Mouse (Mus musculus) adrenal gland, postnatal 36 days (tissue): Measurements from ENCODE around the gene Csgalnact2. TPM values are rescaled to one million over a fixed set of nuclear protein-coding genes. Genes with fewer than 3 reads are reported as not detected.

ENCODE experiments used
- DNase-seq, 2 experiments: peaks; one replicate each; pipeline ENCODE4 v3.0.0; 2021; ENCODE audit warnings: mixed read lengths in 1 of 2
- long read RNA-seq, 2 experiments: library from polyadenylated mRNA; stranded (forward); transcript quantifications; one replicate each; pipeline ENCODE4 v2.0.0; 2021; ENCODE audit warnings: borderline sequencing depth in 2 of 2
- total RNA-seq, 2 experiments: library from RNA; stranded (reverse); gene quantifications; 2 replicates each; pipeline ENCODE4 v1.2.3; 2021

The Csgalnact2 gene
- total RNA-seq: 10 to 100 TPM; 18.2 to 23.2 TPM
- long read RNA-seq, experiment 1, transcript Csgalnact2-201 (8 exons, 3,661 nt): major isoform, 11 of 17 reads
- long read RNA-seq, experiment 1, partial matches to known transcripts: 3 of 17 reads
- long read RNA-seq, experiment 1, other reads (novel, unspliced or antisense): 3 of 17 reads
- long read RNA-seq, experiment 2, partial matches to known transcripts: 0 of 5 reads
- long read RNA-seq, experiment 2, other reads (novel, unspliced or antisense): 1 of 5 reads

- peak; percentile 96 for DNase-seq
Observed at GRCm38 (mm10) chr6:118138731-118139709, at the start of gene Csgalnact2. TSS of gene Csgalnact2 (minus strand) at chr6:118139140.

DNA sequence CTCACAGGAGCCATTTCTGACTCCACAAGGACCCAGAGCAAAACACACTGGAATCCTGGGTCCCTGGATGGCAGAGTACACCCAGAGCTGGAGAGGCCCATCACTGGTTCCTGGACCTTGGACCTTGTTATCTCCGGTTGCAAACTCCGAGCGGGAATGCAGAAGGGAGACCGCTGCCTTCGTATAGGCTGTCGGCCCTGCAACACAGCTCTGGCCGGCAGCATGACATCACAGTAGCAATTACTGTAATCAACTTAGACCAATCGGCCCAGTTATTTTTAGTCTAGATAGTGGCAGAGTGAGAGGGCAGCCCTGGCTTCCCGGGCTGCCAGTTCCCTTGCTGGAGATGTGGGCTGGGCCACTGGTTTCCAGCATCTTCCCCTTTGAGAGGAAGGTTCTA is 49.7 kb upstream of the Csgalnact2 start:
- no peak for DNase-seq

DNA sequence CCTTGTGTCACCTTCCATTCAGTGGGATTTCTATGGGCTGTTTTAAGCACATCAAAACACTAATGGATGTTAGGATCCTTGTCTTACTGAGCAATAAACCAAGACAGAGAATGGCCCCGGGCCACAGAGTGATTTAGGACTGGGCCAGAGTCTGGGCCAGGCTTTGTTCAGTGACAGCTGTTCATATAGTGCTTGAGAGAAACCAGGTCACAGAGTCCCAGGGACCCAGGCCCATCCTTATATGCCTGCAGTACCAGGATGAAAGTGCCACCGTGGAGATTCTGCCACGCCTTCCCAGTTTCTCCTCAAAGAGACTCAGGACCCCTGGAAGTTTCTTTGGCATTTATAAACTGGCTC is 48.3 kb upstream of the Csgalnact2 start:
- no peak for DNase-seq

DNA sequence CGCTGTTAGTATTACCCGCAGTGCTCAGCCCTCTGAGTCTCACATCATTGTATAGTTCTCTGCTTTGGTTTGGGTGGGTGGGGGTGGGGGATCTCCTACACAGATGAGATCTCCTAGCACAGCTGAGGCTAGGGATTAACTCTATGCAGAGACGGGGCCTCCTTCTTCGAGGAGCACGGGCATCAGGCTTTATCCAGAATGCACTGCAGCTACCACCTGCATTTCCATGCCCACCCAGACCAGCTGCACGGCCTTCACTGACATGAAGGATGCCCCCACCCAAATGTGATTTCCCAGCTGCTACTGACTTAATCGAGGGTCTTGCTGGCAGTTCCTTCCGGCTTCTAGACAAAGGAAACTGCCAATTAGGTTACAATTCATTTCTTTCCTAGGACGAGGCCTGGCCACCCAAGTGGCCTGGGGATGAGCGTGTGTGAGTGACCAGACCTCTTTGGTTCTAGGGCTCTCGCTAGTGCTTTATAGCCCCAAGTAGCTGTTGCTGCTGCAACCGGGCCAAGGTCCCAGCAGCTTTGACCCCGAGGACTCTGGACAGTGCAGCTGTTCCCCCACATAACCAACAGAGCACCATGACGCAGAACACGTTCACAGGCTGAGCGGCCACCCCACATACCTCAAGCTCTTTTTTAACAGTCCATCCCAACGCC is 47.8 kb upstream of the Csgalnact2 start:
- no peak for DNase-seq

GRCm38 (mm10) chr6:118184126-118184525 is 45.2 kb upstream of the Csgalnact2 start:
- peak in 1 of 2 experiments; percentile 25 for DNase-seq

DNA sequence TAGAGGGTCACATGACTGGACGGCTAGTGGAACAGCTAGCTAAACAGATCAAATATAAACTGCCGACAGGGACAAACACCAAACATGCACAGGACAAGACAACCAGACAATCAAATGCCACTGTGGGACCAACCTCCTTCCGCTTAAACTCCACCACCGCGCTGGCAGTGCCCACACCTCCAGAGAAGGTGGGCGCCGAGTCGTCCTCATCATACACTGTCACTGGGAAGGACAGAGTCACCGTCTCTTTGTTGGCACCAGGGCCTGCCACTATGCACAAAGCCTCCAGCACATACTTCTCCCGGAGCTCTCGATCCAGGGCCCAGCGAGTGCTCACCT is 41.1 kb upstream of the Csgalnact2 start:
- DNase-seq: no peak

DNA sequence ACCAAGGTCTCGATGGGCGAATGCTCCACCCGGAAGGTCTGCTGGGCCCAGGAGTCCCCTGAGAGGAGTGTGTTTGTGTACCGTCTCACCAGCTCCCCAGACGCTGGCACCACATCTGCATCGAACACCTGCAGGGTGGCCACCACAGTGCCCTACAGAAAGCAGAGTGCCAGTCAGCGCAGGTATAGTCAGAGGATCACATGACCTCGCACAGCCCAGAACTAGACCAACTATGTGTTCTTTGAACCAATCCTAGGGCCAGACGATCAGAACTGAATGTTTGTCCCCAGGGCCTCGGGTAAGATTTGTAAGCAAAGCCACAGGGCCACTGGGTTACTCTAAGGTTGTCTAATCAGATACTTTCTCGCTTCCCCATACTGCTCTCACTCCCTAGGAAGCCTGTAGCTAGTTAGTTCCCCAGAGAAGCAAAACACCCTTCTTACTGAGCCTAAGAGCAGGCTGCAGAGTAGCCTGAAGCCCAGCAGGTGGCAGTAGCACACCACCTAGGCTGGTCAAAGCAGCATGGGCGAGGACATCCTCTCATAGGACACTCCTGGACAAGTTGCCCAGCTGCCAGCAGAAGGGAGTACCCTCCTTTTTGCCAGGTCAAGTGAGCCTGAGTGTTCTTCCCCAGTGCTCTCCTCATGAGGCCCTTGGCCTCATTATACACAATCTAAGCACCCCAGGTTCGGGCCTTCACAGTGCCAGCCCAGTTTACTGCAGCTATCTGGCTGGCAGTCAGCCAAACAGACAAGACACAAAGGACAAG is 40.6 kb upstream of the Csgalnact2 start:
- DNase-seq: peak; percentile 74 to 79

- no peak for DNase-seq
Observed at GRCm38 (mm10) chr6:118173975-118174328, 35.0 kb upstream of the Csgalnact2 start.

GRCm38 (mm10) chr6:118173251-118173974 is 34.5 kb upstream of the Csgalnact2 start:
- DNase-seq: no peak

- DNase-seq: no peak
Observed at GRCm38 (mm10) chr6:118171386-118171785, 32.4 kb upstream of the Csgalnact2 start.

- DNase-seq: no peak
Observed at GRCm38 (mm10) chr6:118168106-118168505, 29.2 kb upstream of the Csgalnact2 start.

- DNase-seq: no peak
Observed at GRCm38 (mm10) chr6:118167013-118167412, 28.1 kb upstream of the Csgalnact2 start.

DNA sequence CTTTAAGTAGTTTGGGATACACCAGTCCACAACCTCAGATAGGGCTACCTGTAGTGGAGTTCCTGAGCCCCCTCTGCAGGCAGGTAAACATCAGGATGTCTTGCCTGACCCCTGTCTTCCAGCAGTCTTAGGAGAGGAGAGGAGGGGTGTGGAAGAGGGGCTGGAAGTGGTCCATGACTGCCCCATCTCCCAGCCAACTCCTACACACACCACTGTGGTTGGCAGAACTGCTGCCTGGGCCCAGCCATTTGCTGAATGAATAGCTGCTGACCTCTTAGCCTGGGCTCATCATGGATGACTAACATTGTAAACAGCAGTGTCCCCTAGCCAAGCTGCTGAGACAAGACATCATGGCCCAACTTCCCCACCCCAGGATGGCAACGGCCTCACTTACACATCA is 26.6 kb upstream of the Csgalnact2 start:
- DNase-seq: no peak

DNA sequence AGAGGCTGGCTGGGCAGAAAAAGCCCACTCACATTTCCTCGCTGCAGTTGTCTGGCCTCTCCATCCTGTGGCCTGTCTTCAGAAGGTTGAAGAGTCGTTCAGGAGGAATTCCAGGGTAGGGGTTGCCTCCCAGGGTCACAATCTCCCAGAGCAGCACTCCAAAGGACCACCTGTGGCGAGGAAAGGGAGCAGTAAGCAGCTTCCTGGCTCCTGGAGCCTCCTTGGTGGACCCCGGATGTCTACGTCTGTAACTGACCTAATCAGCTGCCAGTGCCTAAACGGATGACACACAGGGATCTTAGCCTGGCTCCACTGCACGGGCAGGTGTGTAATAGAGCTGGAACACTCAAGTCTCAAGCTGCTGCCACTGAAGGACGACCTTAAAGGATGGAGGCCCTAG is 25.8 kb upstream of the Csgalnact2 start:
- DNase-seq: no peak

DNA sequence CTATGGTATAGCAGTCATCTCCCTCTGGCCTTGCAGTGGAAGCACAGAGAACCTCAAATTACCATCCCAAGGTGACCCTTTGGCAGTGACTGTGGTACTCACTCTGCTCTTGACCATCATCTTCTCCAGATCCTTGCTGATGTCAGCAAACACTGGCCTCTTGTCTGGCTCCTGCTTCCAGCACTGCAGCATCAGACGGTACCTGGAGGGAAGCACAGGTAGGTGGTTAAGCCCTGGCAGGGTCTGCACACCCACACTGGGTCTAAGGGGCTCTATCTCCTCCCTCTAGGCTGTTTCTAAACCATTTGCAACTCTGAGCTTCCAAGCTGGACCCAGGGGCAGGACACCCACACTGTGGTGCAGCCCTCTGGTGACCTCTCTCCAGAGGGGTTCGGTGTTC is 24.1 kb upstream of the Csgalnact2 start:
- no peak for DNase-seq

DNA sequence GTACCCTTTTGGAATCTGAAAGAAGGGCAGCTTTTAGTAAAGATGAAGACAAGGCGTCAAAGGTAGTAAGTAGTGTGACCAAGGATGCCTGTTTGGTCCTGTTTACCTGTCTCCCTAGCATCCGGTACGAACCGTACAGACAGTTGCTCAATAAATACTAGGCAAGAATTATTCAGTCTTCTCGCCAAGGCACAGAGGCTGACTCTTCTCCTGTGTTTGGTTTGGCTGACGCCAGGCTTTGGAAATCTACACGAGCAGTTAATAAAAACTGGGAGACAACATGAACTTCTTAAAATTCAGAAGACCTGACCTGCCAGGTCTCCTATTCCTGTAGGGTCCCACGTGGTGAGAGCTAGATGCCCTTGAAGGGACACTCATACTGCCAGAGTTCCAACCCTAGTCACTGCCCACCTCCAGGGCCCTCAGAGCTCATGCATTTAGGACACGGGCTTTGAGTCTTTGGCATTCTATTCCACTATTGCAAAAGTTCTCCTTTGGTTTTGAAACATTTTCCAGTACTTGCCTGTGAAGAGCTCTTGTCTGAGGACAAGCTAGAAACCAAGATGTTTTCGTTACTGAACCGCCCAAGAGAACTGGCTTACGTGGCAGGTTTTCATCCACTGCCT is 23.6 kb upstream of the Csgalnact2 start:
- DNase-seq: no peak

- no peak for DNase-seq
Observed at GRCm38 (mm10) chr6:118153091-118153490, 14.2 kb upstream of the Csgalnact2 start.

- DNase-seq: no peak
Observed at GRCm38 (mm10) chr6:118150988-118151387, 12.0 kb upstream of the Csgalnact2 start.

DNA sequence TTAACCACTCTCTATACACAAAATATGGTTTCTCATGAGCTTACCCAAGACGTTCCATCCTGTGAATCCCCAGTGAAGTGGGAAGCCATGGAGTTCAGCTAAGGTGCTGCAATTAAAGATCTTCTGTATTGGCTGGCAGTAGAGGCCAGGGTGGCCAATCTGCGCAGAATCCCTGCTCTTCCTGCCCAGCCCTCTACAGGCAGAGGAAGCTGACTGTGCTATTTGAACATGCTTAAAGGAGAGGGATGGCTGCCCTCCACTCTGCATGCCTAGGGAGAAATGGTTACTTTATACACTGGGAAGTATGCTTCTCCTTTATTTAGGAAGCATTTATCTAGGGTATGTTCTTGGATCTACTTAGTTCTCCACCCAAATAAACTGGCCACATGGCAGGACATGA is 11.6 kb upstream of the Csgalnact2 start:
- DNase-seq: no peak

GRCm38 (mm10) chr6:118150128-118150527 is 11.2 kb upstream of the Csgalnact2 start:
- DNase-seq: no peak

- no peak for DNase-seq
Observed at GRCm38 (mm10) chr6:118140961-118141360, 2.0 kb upstream of the Csgalnact2 start.
